Mouse (Mus musculus) MEL (cell line): ENCODE measurements around the gene Gramd2.

Source experiments
- CTCF ChIP-seq, 3 experiments: IDR thresholded peaks in 2 of 3; conservative IDR thresholded peaks in 1 of 3; 2 replicates each; pipeline ENCODE4 v1.5.1; 2011 to 2012; ENCODE audit warnings: low read length in 3 of 3, low read depth in 2 of 3, mild to moderate bottlenecking in 2 of 3, improper control_type of control experiment in 1 of 3, inconsistent platforms in 1 of 3, mixed read lengths in 1 of 3, moderate library complexity in 1 of 3; ENCODE audit not compliant: control insufficient read depth in 1 of 3, insufficient read depth in 1 of 3, poor library complexity in 1 of 3, severe bottlenecking in 1 of 3
- E2F4 ChIP-seq: IDR thresholded peaks from 2 replicates; pipeline ENCODE4 v1.6.1; 2011; ENCODE audit warnings: low read depth, low read length, improper control_type of control experiment, borderline replicate concordance
- EP300 ChIP-seq, 2 experiments: IDR thresholded peaks; 2 replicates each; pipeline ENCODE4 v1.6.1; 2011; ENCODE audit warnings: improper control_type of control experiment in 2 of 2, low read length in 2 of 2, low read depth in 1 of 2, mild to moderate bottlenecking in 1 of 2
- GATA1 ChIP-seq: IDR thresholded peaks from 2 replicates; pipeline ENCODE4 v1.6.1; 2011; ENCODE audit warnings: low read depth, low read length, improper control_type of control experiment
- HCFC1 ChIP-seq: IDR thresholded peaks from 2 replicates; pipeline ENCODE4 v1.6.1; 2012; ENCODE audit warnings: low read depth, mild to moderate bottlenecking, inconsistent platforms, low read length, improper control_type of control experiment, moderate library complexity
- KAT2A ChIP-seq: conservative IDR thresholded peaks from 2 replicates; pipeline ENCODE4 v1.6.1; 2012; ENCODE audit warnings: low read depth, low read length, improper control_type of control experiment, inconsistent platforms
- MAFK ChIP-seq: IDR thresholded peaks from 2 replicates; pipeline ENCODE4 v1.6.1; 2011; ENCODE audit warnings: low read depth, mild to moderate bottlenecking, low read length, improper control_type of control experiment, borderline replicate concordance
- MAX ChIP-seq: IDR thresholded peaks from 2 replicates; pipeline ENCODE4 v1.6.1; 2011; ENCODE audit warnings: low read length, improper control_type of control experiment
- MAZ ChIP-seq: IDR thresholded peaks from 2 replicates; pipeline ENCODE4 v1.6.1; 2012; ENCODE audit warnings: low read depth, mild to moderate bottlenecking, inconsistent platforms, low read length, improper control_type of control experiment
- POLR2A ChIP-seq, 2 experiments: IDR thresholded peaks; 2 replicates each; pipeline ENCODE4 v1.6.1; 2011 to 2012; ENCODE audit warnings: low read length in 2 of 2, mild to moderate bottlenecking in 2 of 2, control low read depth in 1 of 2, improper control_type of control experiment in 1 of 2, low read depth in 1 of 2, moderate library complexity in 1 of 2; ENCODE audit not compliant: control insufficient read depth in 1 of 2, insufficient read depth in 1 of 2, poor library complexity in 1 of 2
- TCF12 ChIP-seq: IDR thresholded peaks from 2 replicates; pipeline ENCODE4 v1.6.1; 2014; ENCODE audit warnings: low read depth, mild to moderate bottlenecking, inconsistent platforms, low read length, improper control_type of control experiment, moderate library complexity
- USF1 ChIP-seq: IDR thresholded peaks from 2 replicates; pipeline ENCODE4 v1.6.1; 2014; ENCODE audit warnings: low read depth, mild to moderate bottlenecking, inconsistent platforms, low read length, improper control_type of control experiment, moderate library complexity
- ZMIZ1 ChIP-seq: IDR thresholded peaks from 2 replicates; pipeline ENCODE4 v1.6.1; 2012; ENCODE audit warnings: low read depth, mild to moderate bottlenecking, inconsistent platforms, low read length, improper control_type of control experiment, moderate library complexity

DNA sequence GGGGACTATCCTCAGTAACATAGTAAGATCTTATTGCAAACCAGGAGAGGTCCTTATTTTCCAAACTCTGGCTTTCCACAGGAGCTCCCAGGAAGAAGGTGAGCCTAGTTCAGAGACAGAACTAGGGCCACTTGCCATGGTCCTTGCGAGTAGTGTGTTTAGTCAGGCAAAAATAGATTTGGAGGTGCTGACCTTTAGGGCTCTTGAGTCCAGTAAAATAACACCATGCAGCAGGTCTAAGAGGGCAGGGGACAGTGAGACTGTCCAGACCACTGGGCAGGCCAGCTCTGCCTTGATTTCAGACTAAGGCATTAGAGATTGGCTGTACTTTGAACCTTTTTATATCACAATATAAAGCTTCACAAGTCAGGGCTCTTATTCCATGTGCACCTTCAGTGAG lies 13.1 kb upstream of the Gramd2 start:
- no peak for TF ChIP-seq MAZ
- TF ChIP-seq CTCF (IDR thresholded peaks at IDR 0.05 in 2 of 3, conservative IDR thresholded peaks at IDR 0.05 in 1 of 3; ENCODE audit: control insufficient read depth in 1 of 3, insufficient read depth in 1 of 3, low read depth in 2 of 3, low read length in 3 of 3, poor library complexity in 1 of 3, severe bottlenecking in 1 of 3), result no peak
- TF ChIP-seq GATA1, result no peak
- no peak for TF ChIP-seq TCF12
- no peak; a peak in 1 of 4 replicates for TF ChIP-seq POLR2A (IDR thresholded peaks at IDR 0.05; ENCODE audit: control insufficient read depth in 1 of 2, insufficient read depth in 1 of 2, low read depth in 1 of 2, low read length in 2 of 2, poor library complexity in 1 of 2)
- no peak for TF ChIP-seq MAFK
- no peak for TF ChIP-seq ZMIZ1
- no peak for TF ChIP-seq KAT2A
- no peak for TF ChIP-seq MAX
- no peak for TF ChIP-seq E2F4
- no peak for TF ChIP-seq HCFC1
- TF ChIP-seq USF1, result no peak
- TF ChIP-seq EP300 (IDR thresholded peaks at IDR 0.05; ENCODE audit: low read depth in 1 of 2, low read length in 2 of 2), result no peak
